Mouse (Mus musculus) cerebellum, adult 2 months (tissue): ENCODE results near the gene Rap2b.

Experiments used
- CTCF ChIP-seq: fragments of 200-500 bp; IDR thresholded peaks from 2 replicates; pipeline ENCODE4 v1.5.1; 2011; ENCODE audit warnings: low read depth, mild to moderate bottlenecking, control low read depth, low read length, moderate library complexity, borderline replicate concordance; ENCODE audit not compliant: insufficient read depth
- POLR2A ChIP-seq: fragments of 200-500 bp; IDR thresholded peaks from 2 replicates; pipeline ENCODE4 v1.6.1; 2011; ENCODE audit warnings: low read length, control low read depth, borderline replicate concordance; ENCODE audit not compliant: insufficient read depth

GRCm38 (mm10) chr3:61365779-61366373 lies 4.4 kb downstream of the Rap2b start, which contains the start of gene B430305J03Rik:
- TF ChIP-seq POLR2A: no peak
- no peak for TF ChIP-seq CTCF
